Mouse (Mus musculus) layer of hippocampus, adult 11-12 months (tissue): ENCODE data around the gene Ldlrad3.

Source experiments
- DNase-seq: peaks from one replicate; pipeline ENCODE4 v3.0.0; 2022; ENCODE audit warnings: low spot score

The Ldlrad3 gene

DNA sequence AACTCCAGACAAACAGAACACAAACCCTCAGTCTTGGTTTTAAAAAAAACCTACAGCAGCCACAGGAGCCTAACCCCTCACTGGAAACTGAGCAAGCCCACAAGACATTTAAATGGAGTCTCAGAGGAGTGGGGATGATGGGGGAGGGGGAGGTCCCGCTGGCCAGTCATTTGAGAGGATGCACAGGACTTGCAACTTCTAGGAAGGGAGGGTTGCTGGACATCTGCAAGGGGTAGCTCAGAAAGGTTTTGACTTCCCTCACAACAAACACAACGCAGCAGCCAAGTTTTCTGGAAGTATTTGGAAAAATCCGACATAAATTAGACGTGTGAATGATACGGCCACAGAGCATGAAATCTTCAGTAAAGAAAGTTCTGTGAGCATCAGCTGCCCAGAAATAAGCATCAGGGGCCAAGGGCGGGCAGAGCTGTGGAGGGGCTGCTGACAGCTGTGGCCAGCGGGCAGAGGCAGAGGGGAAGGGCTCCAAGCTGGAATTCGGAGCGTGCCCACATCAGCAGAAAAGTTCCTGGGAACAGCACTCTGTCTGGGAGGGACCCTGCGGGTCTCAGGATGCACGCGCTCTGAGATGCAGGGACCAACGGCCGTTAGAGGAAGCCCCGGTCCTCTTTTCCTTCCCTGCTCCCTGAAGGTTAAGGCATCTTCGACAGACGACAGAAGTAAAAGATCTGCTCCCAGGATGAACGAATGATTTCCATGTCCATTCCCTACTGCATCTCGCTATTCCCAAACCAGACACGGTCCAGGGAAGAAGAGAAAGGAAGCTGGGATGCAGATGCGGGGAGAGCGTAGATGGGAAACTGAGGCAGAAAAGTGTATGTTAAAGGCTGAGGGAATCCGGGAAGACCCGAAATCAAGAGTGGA lies 875 bp downstream of the Ldlrad3 start:
- no peak for DNase-seq

GRCm38 (mm10) chr2:102183720-102184480 lies 2.3 kb downstream of the Ldlrad3 start:
- no peak for DNase-seq

DNA sequence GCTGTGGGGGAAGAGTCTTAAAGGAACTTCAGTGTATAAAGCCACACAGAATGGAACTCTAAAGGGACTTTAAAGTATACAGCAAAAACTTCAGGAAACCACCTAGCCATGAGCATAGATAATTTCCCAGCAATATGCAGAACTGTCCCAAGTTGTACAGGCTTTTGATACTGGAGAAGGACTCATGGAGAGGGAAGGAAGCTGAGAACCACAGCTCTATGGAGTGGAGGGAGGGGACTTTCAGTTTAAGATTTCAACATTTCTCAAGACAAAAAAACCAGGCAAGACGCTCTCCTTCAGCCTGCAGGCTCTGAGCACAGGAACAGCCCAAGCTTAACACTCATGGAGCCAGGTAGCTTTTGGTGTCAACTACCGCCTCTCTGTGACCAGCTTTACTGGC lies 4.7 kb downstream of the Ldlrad3 start:
- no peak for DNase-seq

DNA sequence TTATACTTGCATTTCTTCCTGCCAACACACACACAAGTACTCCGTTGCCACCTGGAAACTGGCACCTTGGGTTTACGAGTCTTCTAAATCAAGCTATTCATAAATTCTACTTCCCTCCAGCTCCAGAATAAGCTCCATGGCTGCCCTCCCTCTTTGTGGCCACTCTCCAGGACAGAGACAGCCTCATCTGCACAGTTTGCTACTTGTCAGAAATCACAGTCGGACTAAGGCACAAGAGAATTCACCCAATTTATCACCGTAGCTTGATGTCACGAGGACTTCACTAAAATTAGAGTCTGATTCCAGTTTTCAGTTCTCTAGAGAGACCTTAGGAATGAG lies 9.8 kb downstream of the Ldlrad3 start:
- no peak for DNase-seq

GRCm38 (mm10) chr2:102175741-102176433 lies 10.3 kb downstream of the Ldlrad3 start:
- no peak for DNase-seq

- DNase-seq = no peak
Measured at GRCm38 (mm10) chr2:102172458-102172857, 13.7 kb downstream of the Ldlrad3 start.

GRCm38 (mm10) chr2:102166550-102167325 lies 19.4 kb downstream of the Ldlrad3 start:
- no peak for DNase-seq

DNA sequence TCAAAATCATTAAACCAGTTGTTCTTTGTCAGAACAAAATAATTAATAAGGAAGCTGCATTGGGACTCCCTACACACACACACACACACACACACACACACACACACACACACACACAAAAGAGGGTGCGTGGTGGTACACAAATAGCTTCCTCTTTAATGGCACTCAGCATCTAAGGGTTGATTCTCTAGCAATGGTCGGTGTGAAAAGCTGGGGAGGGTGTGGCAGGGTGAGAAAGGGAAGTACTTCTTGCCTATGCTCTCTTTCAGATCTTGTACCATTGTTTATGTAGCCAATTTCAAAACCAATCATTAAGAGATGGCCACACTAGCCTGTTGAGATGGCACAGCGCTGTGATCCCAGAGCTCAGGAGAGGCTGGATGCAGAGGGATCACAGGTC lies 23.1 kb downstream of the Ldlrad3 start:
- no peak for DNase-seq

- DNase-seq = no peak
Measured at GRCm38 (mm10) chr2:102157555-102157954, 28.6 kb downstream of the Ldlrad3 start.

GRCm38 (mm10) chr2:102157010-102157409 lies 29.2 kb downstream of the Ldlrad3 start:
- DNase-seq = no peak

GRCm38 (mm10) chr2:102156460-102156859 lies 29.7 kb downstream of the Ldlrad3 start:
- DNase-seq = no peak

DNA sequence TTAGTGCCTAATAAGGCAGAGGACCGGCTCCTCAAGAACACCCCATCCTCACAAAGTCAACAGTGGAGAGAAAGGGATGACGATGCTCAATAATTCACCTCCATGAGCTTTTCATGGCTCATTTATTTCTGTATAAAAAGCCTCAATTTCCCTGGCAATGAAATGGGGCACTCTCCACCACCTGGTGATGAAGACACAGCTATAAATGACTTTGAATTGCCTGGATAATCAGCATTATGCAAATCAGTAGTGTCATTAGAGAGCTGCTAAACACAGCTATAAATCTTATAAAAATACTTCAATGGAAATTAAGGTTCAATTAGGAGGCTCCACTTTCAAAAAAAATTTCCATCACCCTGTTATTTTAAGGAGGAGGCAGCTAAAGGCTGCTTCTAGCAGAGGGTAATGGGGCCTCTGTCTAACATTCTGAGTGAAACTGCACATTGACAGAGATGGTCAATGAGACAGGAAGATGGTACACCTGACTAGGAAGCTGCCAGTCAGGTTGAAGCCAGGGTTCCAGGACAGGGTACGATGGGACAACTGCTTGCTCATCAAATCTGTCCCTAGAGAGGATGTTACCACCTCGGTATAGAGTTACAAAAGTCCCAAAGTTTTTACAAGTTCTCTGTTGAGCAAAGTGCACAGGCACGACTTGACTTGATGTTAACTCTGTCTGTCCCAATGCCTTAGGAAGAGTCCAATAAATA lies 30.7 kb downstream of the Ldlrad3 start:
- no peak for DNase-seq

DNA sequence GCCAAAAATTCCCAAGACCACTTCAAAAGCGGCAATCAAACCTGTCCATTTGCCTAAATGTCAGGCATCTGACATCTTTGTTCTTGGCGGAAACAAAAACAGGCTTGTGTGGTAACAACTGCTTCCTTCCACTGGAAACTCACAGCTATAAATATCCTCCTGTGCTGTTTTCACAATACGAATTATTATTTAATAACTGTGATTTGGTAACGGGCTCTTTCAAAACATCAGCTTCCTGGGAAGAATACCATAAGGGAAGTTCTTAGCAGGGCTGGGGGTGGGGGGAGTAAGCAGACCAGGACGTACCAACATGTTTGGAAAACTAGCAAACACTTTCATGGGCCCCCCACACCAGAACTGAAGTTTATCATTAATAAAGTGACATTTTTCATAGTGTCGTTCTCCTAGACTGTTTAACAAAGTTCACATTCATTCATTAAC lies 31.4 kb downstream of the Ldlrad3 start:
- DNase-seq = no peak

DNA sequence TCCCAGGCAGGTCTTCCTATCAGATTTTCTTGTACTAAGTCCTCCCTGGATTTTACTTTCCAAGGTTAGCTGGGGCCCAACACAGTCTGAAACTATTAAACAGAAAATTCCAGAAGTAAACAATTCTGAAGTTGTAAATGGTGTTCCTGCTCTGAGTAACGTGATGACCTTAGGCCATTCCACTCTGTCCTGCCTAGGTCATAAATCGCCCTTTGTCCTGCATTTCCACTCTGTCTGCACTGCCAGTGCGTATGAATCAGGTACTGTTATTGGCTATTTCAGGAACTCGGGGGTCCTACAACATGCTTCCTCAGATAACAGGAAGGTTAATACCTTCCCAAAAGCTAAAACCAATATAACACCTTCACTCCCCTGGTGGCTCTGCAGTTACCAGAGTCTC lies 31.9 kb downstream of the Ldlrad3 start:
- DNase-seq = no peak

DNA sequence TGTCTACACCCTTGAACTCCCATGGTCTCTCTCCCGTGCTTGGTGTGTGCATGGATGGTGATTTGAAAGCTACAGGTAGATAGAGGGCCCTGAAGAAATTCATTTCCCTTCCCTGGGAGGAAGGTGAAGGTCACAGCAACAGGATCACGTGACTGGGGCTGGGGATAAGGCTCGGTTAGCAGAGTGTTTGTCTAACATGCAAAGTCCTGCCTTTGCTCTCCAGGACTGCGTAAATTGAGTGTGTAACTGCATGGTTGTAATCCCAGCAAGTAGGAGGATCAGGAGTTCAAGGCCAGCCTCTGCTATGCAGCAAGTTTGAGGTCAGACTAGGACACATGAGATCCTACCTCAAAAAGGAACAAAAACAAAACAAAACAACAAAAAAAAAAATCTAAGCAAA lies 32.7 kb downstream of the Ldlrad3 start:
- no peak for DNase-seq

- DNase-seq = no peak
Measured at GRCm38 (mm10) chr2:102152851-102153250, 33.3 kb downstream of the Ldlrad3 start.

GRCm38 (mm10) chr2:102149058-102149457 lies 37.1 kb downstream of the Ldlrad3 start:
- DNase-seq = no peak

DNA sequence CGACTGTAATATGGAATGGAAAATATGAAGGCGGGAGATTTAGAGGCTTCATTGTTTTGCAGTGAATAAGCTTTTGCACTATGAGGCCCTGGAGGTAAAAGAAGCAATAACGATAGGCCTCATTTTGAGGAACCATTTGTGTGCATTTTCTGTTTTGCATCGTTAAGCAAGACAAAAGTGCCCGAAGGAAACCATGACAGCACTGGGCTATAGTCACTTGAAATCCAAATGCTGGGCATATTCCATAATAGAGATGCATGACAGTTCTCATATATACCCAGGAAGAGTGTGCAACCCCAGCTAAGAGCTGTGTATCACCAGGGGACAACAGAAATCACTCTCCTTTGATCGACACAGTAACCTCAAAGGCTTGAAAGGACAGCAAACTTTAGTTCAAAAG lies 38.1 kb downstream of the Ldlrad3 start:
- no peak for DNase-seq

- DNase-seq = no peak
Measured at GRCm38 (mm10) chr2:102147561-102147960, 38.6 kb downstream of the Ldlrad3 start.

DNA sequence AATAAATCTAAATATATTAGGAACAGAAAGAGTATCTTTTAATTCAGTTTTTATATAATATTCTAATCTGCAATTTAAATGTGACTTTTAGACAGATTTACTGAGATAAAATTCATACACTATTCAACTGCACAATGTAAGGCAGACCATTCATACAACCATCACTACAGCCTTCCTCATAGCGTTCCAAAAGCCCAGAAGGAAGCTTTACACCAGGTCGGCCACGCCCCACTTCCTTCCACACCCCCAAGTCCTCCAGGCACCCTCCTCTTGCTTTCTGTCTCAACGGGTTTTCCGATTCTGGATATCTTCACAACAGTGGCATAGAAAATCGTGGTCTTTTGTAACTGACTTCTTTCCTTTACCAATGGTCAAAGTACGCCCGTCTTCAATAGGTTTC lies 39.8 kb downstream of the Ldlrad3 start:
- DNase-seq = no peak

GRCm38 (mm10) chr2:102145036-102145435 lies 41.1 kb downstream of the Ldlrad3 start:
- DNase-seq = no peak
